Mouse (Mus musculus): ENCODE data around the gene Thap12. TPM values are rescaled to one million over a fixed set of nuclear protein-coding genes. Genes with fewer than 3 reads are reported as not detected.
A peak's percentile ranks its signal among the peaks of the same experiment; 100 is the strongest.

The Thap12 gene
- total and polyA plus RNA-seq, 3 experiments, result 29.6 to 92.9 (median 70.1) TPM

DNA sequence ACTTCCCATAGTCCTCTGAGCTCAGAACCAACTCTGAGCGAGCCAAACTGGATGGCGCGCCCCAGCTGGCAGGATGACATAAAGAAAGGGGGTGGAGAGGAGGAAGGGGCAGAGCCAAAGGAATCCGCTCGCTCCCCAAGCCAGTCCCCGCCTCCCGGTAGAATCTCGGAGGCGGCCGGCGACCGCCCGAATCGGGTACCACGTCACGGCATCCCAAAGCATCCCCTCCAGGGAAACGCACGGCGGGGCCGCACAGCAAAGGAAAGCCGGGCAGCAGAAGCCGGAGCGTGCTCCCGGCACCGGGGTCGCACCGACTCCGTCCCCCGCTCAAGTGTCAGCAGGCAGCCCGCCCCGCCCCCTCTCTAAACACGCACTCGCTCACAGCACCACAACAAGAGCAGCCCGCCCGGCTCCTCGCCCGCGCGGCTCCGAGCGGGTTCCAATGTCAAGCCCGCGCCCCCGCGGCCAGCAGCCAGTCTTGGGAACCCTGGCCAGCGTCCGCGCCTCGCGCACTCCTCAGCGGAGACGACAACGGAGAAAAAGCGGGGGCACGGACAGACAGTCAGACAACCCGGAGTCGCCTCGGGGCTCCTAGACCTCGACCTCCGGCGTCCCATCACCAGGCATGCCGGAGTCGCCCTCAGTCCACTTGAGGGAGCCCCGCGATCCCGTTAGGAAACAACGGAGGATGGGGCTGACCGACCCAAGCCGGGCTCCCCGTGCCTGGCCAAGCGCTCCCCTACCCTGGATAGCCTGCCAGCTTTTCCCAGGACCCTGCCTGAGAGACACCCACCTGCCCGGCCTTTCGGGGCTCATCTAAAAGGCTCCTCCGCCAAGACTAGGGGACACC lies 47.0 kb upstream of the Thap12 start:
- DNase-seq (ENCODE audit: extremely low read depth), result peak; percentile 84
- H3K27ac ChIP-seq (ENCODE audit: insufficient read depth, low read depth), result peak overlapping the region; percentile 66
- H3K4me3 ChIP-seq (replicated peaks in 1 of 3; ENCODE audit: low read depth in 2 of 3, low read length in 2 of 3, poor library complexity in 1 of 3), result peak overlapping the region; percentile 84 to 99 (median 92)
- H3K9me3 ChIP-seq (replicated peaks; ENCODE audit: low read length), result no peaks in the 10 kb centered on the region
- peaks cover 10 to 54% of the 10 kb centered on the region in 2 experiments for H3K36me3 ChIP-seq (replicated peaks in 1 of 2; ENCODE audit: control insufficient read depth in 1 of 2, insufficient read depth in 1 of 2, low read length in 1 of 2)
- in situ Hi-C loops (cut with MboI; ENCODE audit: low pct_ligation_motif_present, low pct_unique_long_range_greater_than_20kb, low sequenced_read_pairs), result no loop called here
- H3K4me1 ChIP-seq (ENCODE audit: control insufficient read depth in 1 of 2, insufficient read depth in 2 of 2), result peaks cover 0 to 27% of the 10 kb centered on the region in 2 experiments; a peak in 2 of 4 replicates
- peaks cover 42% of the 10 kb centered on the region for H3K79me2 ChIP-seq (replicated peaks; ENCODE audit: control insufficient read depth, extremely low read depth, insufficient read depth, poor library complexity, severe bottlenecking)
- peak overlapping the region; percentile 73 for H3K9ac ChIP-seq (ENCODE audit: insufficient read depth, low read depth)
- peak overlapping the region; percentile 88 for H3K4me2 ChIP-seq (ENCODE audit: insufficient read depth, low read depth, poor library complexity, severe bottlenecking)
- TF ChIP-seq USF2 (conservative IDR thresholded peaks at IDR 0.05; ENCODE audit: low read depth, low read length), result no peak
- TF ChIP-seq TBP (conservative IDR thresholded peaks at IDR 0.05; ENCODE audit: low read depth, low read length), result no peak
- TF ChIP-seq ELF1 (IDR thresholded peaks at IDR 0.05; ENCODE audit: low read depth, low read length), result peak; percentile 31; the same call in 1 of the 2 replicates
- 0 out of 2 replicates have a peak, but pooled peaks have one; percentile 46 for TF ChIP-seq MAZ (IDR thresholded peaks at IDR 0.05; ENCODE audit: low read depth, low read length)
- TF ChIP-seq POLR2A (IDR thresholded peaks at IDR 0.05; ENCODE audit: low read depth, low read length), result peak; percentile 50; the same call in 1 of the 2 replicates
- TF ChIP-seq ZNF384 (IDR thresholded peaks at IDR 0.05; ENCODE audit: low read depth, low read length), result no peak
- no peak for TF ChIP-seq UBTF (IDR thresholded peaks at IDR 0.05; ENCODE audit: low read depth, low read length)
- no peak for TF ChIP-seq IRF4 (IDR thresholded peaks at IDR 0.05; ENCODE audit: low read depth, low read length)
- TF ChIP-seq NELFE (IDR thresholded peaks at IDR 0.05; ENCODE audit: low read depth, low read length), result peak; percentile 65
- TF ChIP-seq JUN (IDR thresholded peaks at IDR 0.05; ENCODE audit: insufficient read depth, low read depth, low read length), result no peak
- no peak for TF ChIP-seq ZC3H11A (IDR thresholded peaks at IDR 0.05; ENCODE audit: low read depth, low read length)
- TF ChIP-seq KAT2A (IDR thresholded peaks at IDR 0.05; ENCODE audit: insufficient replicate concordance, low read length), result no peak
- peak; percentile 18; the same call in 1 of the 2 replicates for TF ChIP-seq MEF2A (IDR thresholded peaks at IDR 0.05; ENCODE audit: borderline replicate concordance, low read depth, low read length)
- no peak for TF ChIP-seq GABPA (IDR thresholded peaks at IDR 0.05; ENCODE audit: insufficient replicate concordance, low read depth, low read length)
- TF ChIP-seq ETS1 (conservative IDR thresholded peaks at IDR 0.05; ENCODE audit: low read depth, low read length), result no peak
- TF ChIP-seq BHLHE40 (IDR thresholded peaks at IDR 0.05; ENCODE audit: low read depth, low read length), result no peak
- no peak for TF ChIP-seq USF1 (IDR thresholded peaks at IDR 0.05; ENCODE audit: low read depth, low read length)
- TF ChIP-seq ZMIZ1 (IDR thresholded peaks at IDR 0.05; ENCODE audit: low read depth, low read length), result peak; percentile 38; the same call in 1 of the 2 replicates
- no peak; a peak in 1 of 4 replicates for TF ChIP-seq CTCF (conservative IDR thresholded peaks at IDR 0.05 in 1 of 2, IDR thresholded peaks at IDR 0.05 in 1 of 2; ENCODE audit: low read depth in 2 of 2, low read length in 2 of 2)
- peak; percentile 80 for TF ChIP-seq MXI1 (IDR thresholded peaks at IDR 0.05; ENCODE audit: low read depth, low read length)
- no peak for TF ChIP-seq SMC3 (IDR thresholded peaks at IDR 0.05; ENCODE audit: low read depth, low read length)
- TF ChIP-seq CHD2 (IDR thresholded peaks at IDR 0.05; ENCODE audit: low read length), result peak; percentile 46; the same call in 1 of the 2 replicates
- no peak for TF ChIP-seq MAFK (IDR thresholded peaks at IDR 0.05; ENCODE audit: insufficient replicate concordance, low read length)
- TF ChIP-seq JUND (conservative IDR thresholded peaks at IDR 0.05; ENCODE audit: low read depth, low read length), result no peak
- 0 out of 2 replicates have a peak, but pooled peaks have one; percentile 38 for TF ChIP-seq TCF12 (IDR thresholded peaks at IDR 0.05; ENCODE audit: low read depth, low read length)
- no peak for TF ChIP-seq CHD1 (IDR thresholded peaks at IDR 0.05; ENCODE audit: low read depth, low read length)
- TF ChIP-seq SIN3A (IDR thresholded peaks at IDR 0.05; ENCODE audit: low read length), result peak; percentile 99
- no peak for TF ChIP-seq RAD21 (IDR thresholded peaks at IDR 0.05; ENCODE audit: low read depth, low read length)
- no peak for TF ChIP-seq E2F4 (IDR thresholded peaks at IDR 0.05; ENCODE audit: insufficient replicate concordance, low read depth, low read length)
- no peak for TF ChIP-seq EP300 (IDR thresholded peaks at IDR 0.05; ENCODE audit: low read length)
- TF ChIP-seq MYC (IDR thresholded peaks at IDR 0.05; ENCODE audit: low read depth, low read length), result no peak
- TF ChIP-seq ZKSCAN1 (IDR thresholded peaks at IDR 0.05; ENCODE audit: borderline replicate concordance, low read depth, low read length), result no peak
- no peak for TF ChIP-seq NRF1 (IDR thresholded peaks at IDR 0.05; ENCODE audit: low read depth, low read length)
- TF ChIP-seq MAX (IDR thresholded peaks at IDR 0.05; ENCODE audit: low read length), result no peak
- no peak for TF ChIP-seq RCOR1 (conservative IDR thresholded peaks at IDR 0.05; ENCODE audit: low read depth, low read length)
- no peak for TF ChIP-seq PAX5 (IDR thresholded peaks at IDR 0.05; ENCODE audit: low read length)
- no peak; the same call in 1 of the 2 replicates for TF ChIP-seq HCFC1 (IDR thresholded peaks at IDR 0.05; ENCODE audit: low read depth, low read length)
- TF ChIP-seq POLR2AphosphoS2 (IDR thresholded peaks at IDR 0.05; ENCODE audit: low read depth, low read length), result no peak
- no peaks in the 10 kb centered on the region for H3K27me3 ChIP-seq (replicated peaks)
- dilution Hi-C loops (cut with MboI; ENCODE audit: extremely low pct_ligation_motif_present, extremely low pct_unique_long_range_greater_than_20kb, low sequenced_read_pairs), result no loop called here

Data from CH12.LX (cell line).